Mouse (Mus musculus) gastrocnemius, adult 18-20 months (tissue): Measurements from ENCODE around the gene Abcb9. TPM values are rescaled to one million over a fixed set of nuclear protein-coding genes. Genes with fewer than 3 reads are reported as not detected.
"Not testable (repeated sequence)": the region's sequence is repeated elsewhere in the genome, so short reads cannot be mapped to it uniquely, and the experiment has no call there.

Source experiments
- DNase-seq: peaks from one replicate; pipeline ENCODE4 v3.0.0; 2021; ENCODE audit warnings: low spot score
- total RNA-seq, 2 experiments: library from RNA; stranded (reverse); gene quantifications; 2 replicates each; pipeline ENCODE4 v1.2.3; 2021

Gene Abcb9
- total RNA-seq, 2 experiments from 2014 or later, result 8.4 to 8.9 TPM

- DNase-seq, result no peak
These were observed 33.4 kb downstream of the Abcb9 start for GRCm38 (mm10) chr5:124062037-124062824.

GRCm38 (mm10) chr5:124059677-124060076, 35.9 kb downstream of the Abcb9 start:
- DNase-seq, result no peak

- DNase-seq, result no peak
These were observed 36.8 kb downstream of the Abcb9 start for GRCm38 (mm10) chr5:124058749-124059148.

- DNase-seq, result no peak
These were observed 38.6 kb downstream of the Abcb9 start for GRCm38 (mm10) chr5:124056956-124057355.

GRCm38 (mm10) chr5:124056219-124056618, 39.4 kb downstream of the Abcb9 start:
- no peak for DNase-seq

GRCm38 (mm10) chr5:124052641-124053040, 43.0 kb downstream of the Abcb9 start:
- not testable (repeated sequence) for DNase-seq

GRCm38 (mm10) chr5:124051899-124052491, 43.6 kb downstream of the Abcb9 start:
- no peak for DNase-seq

GRCm38 (mm10) chr5:124050095-124051050, 45.2 kb downstream of the Abcb9 start:
- no peak for DNase-seq

GRCm38 (mm10) chr5:124049249-124050045, 46.2 kb downstream of the Abcb9 start:
- DNase-seq, result peak; percentile 58

GRCm38 (mm10) chr5:124046741-124047401, 48.7 kb downstream of the Abcb9 start:
- DNase-seq, result no peak

GRCm38 (mm10) chr5:124045453-124046010, 50.1 kb downstream of the Abcb9 start:
- no peak for DNase-seq

GRCm38 (mm10) chr5:124043999-124044398, 51.6 kb downstream of the Abcb9 start:
- no peak for DNase-seq

- DNase-seq, result no peak
These were observed 52.2 kb downstream of the Abcb9 start for GRCm38 (mm10) chr5:124043212-124043978.

GRCm38 (mm10) chr5:124041097-124041496, 54.5 kb downstream of the Abcb9 start:
- no peak for DNase-seq

GRCm38 (mm10) chr5:124039602-124040001, 56.0 kb downstream of the Abcb9 start:
- no peak for DNase-seq

- no peak for DNase-seq
These were observed 58.8 kb downstream of the Abcb9 start for GRCm38 (mm10) chr5:124036836-124037235.

- DNase-seq, result no peak
These were observed 59.3 kb downstream of the Abcb9 start for GRCm38 (mm10) chr5:124036341-124036740.

- no peak for DNase-seq
These were observed 59.8 kb downstream of the Abcb9 start for GRCm38 (mm10) chr5:124035806-124036205.

GRCm38 (mm10) chr5:124035406-124035805, 60.2 kb downstream of the Abcb9 start:
- DNase-seq, result no peak
